Mouse (Mus musculus) stomach, embryonic 16.5 days (tissue): ENCODE data around the gene Vinac1. TPM values are rescaled to one million over a fixed set of nuclear protein-coding genes. Genes with fewer than 3 reads are reported as not detected.

ENCODE experiments used
- ATAC-seq: fragments of 200-750 bp; cut with Nextera tagmentation; 2 replicates; pipeline ENCODE4 v1.8.0; 2017; ENCODE audit warnings: moderate number of reproducible peaks, moderate TSS enrichment; ENCODE audit not compliant: insufficient read depth, low FRiP score
- H3K27ac ChIP-seq: fragments of 300-500 bp; sonication (generic); 2 replicates; pipeline ENCODE4 v1.5.1; 2014; ENCODE audit warnings: low read length
- H3K27me3 ChIP-seq: fragments of 300-500 bp; sonication (generic); 2 replicates; pipeline ENCODE4 v1.6.1; 2014; ENCODE audit warnings: low read length, control low read depth, mixed read lengths; ENCODE audit not compliant: control insufficient read depth, insufficient read depth
- H3K36me3 ChIP-seq: fragments of 300-500 bp; sonication (generic); 2 replicates; pipeline ENCODE4 v1.6.1; 2014; ENCODE audit warnings: low read length; ENCODE audit not compliant: control insufficient read depth, insufficient read depth
- H3K4me1 ChIP-seq: fragments of 300-500 bp; sonication (generic); 2 replicates; pipeline ENCODE4 v1.6.1; 2014; ENCODE audit warnings: low read length, control low read depth, mixed read lengths; ENCODE audit not compliant: control insufficient read depth, insufficient read depth
- H3K4me2 ChIP-seq: fragments of 300-500 bp; sonication (generic); 2 replicates; pipeline ENCODE4 v1.6.1; 2014; ENCODE audit warnings: low read depth, low read length, mixed read lengths
- H3K4me3 ChIP-seq: fragments of 300-500 bp; sonication (generic); replicated peaks from 2 replicates; pipeline ENCODE4 v1.5.1; 2014; ENCODE audit warnings: mild to moderate bottlenecking, low read length
- H3K9ac ChIP-seq: fragments of 300-500 bp; sonication (generic); 2 replicates; pipeline ENCODE4 v1.6.1; 2014; ENCODE audit warnings: low read length
- H3K9me3 ChIP-seq: fragments of 300-500 bp; sonication (generic); replicated peaks from 2 replicates; pipeline ENCODE4 v1.6.1; 2016; ENCODE audit warnings: low read length, control low read depth; ENCODE audit not compliant: control insufficient read depth
- WGBS: fragments of 180-500 bp; shearing (Covaris S2); extraction: QIAGEN DNeasy Blood & Tissue Kit; methylation state at CpG from one replicate; pipeline ENCODE4 v1.1.7; 2014; 5-methylcytosine and 5-hydroxymethylcytosine counted together
- polyA plus RNA-seq: library from polyadenylated mRNA; unstranded; fragments of >200 nt; fragmentation: Nextera tagmentation; extraction: Ambion mirVana; gene quantifications from 2 replicates; pipeline ENCODE4 v1.2.1, GENCODE M21; 2015

The Vinac1 gene
- 0.06 and 0.10 TPM in 2 replicates for polyA plus RNA-seq

- ATAC-seq: no peak
- H3K9me3 ChIP-seq: no peaks in the 10 kb centered on the region
- H3K27ac ChIP-seq: peak within 1 kb of the TSS; percentile 58; the same call in 1 of the 2 replicates
- no peak within 1 kb of the TSS for H3K4me2 ChIP-seq
- H3K9ac ChIP-seq: no peak within 1 kb of the TSS
- no peaks in the 10 kb centered on the region for H3K27me3 ChIP-seq
- H3K4me3 ChIP-seq: no peak within 1 kb of the TSS
- H3K4me1 ChIP-seq: peaks cover 8% of the 10 kb centered on the region; the same call in 1 of the 2 replicates
- H3K36me3 ChIP-seq: no peaks in the 10 kb centered on the region
- WGBS: 85% methylated on average over 8 of the region's 8 CpGs
Observed at GRCm38 (mm10) chr2:129047811-129048210, at the start of gene Vinac1. TSS of gene Vinac1 (minus strand) at chr2:129048172.

- 0 out of 2 replicates have a peak, but pooled peaks cover 7% of the 10 kb centered on the region for H3K36me3 ChIP-seq
- no peaks in the 10 kb centered on the region for H3K4me1 ChIP-seq
- WGBS: 85% methylated on average over 18 of the region's 18 CpGs
- no peak overlapping the region for H3K4me2 ChIP-seq
- no peak overlapping the region for H3K9ac ChIP-seq
- ATAC-seq: no peak; the same call in 1 of the 2 replicates
- no peaks in the 10 kb centered on the region for H3K27me3 ChIP-seq
- no peaks in the 10 kb centered on the region for H3K9me3 ChIP-seq
- H3K4me3 ChIP-seq: no peak overlapping the region
- H3K27ac ChIP-seq: no peak overlapping the region
Observed at GRCm38 (mm10) chr2:129093926-129094724, 46.2 kb upstream of the Vinac1 start.

- no peak overlapping the region for H3K4me2 ChIP-seq
- H3K27ac ChIP-seq: no peak overlapping the region
- 0 out of 2 replicates have a peak, but pooled peaks cover 7% of the 10 kb centered on the region for H3K36me3 ChIP-seq
- no peak overlapping the region for H3K4me3 ChIP-seq
- H3K4me1 ChIP-seq: no peaks in the 10 kb centered on the region
- no peak overlapping the region for H3K9ac ChIP-seq
- H3K9me3 ChIP-seq: no peaks in the 10 kb centered on the region
- WGBS: 90% methylated on average over 12 of the region's 12 CpGs
- ATAC-seq: no peak
- H3K27me3 ChIP-seq: no peaks in the 10 kb centered on the region
Observed at GRCm38 (mm10) chr2:129092810-129093209, 44.8 kb upstream of the Vinac1 start.

GRCm38 (mm10) chr2:129090370-129090769 is 42.4 kb upstream of the Vinac1 start:
- no peak overlapping the region for H3K4me2 ChIP-seq
- 75% methylated on average over 4 of the region's 4 CpGs for WGBS
- H3K4me1 ChIP-seq: no peaks in the 10 kb centered on the region
- H3K9ac ChIP-seq: no peak overlapping the region
- no peaks in the 10 kb centered on the region for H3K9me3 ChIP-seq
- H3K27me3 ChIP-seq: no peaks in the 10 kb centered on the region
- H3K27ac ChIP-seq: no peak overlapping the region
- H3K4me3 ChIP-seq: no peak overlapping the region
- H3K36me3 ChIP-seq: peaks cover 11% of the 10 kb centered on the region
- ATAC-seq: no peak

GRCm38 (mm10) chr2:129087520-129087919 is 39.5 kb upstream of the Vinac1 start:
- Histone ChIP-seq H3K4me1 (no peaks in the 10 kb centered on the region), H3K4me2 (no peak overlapping the region), H3K9me3 (no peaks in the 10 kb centered on the region), H3K36me3 (peaks cover 9% of the 10 kb centered on the region), H3K4me3 (no peak overlapping the region), H3K27ac (no peak overlapping the region), H3K9ac (no peak overlapping the region), H3K27me3 (no peaks in the 10 kb centered on the region)
- WGBS: 89% methylated on average over 1 of the region's 1 CpGs
- ATAC-seq: no peak

GRCm38 (mm10) chr2:129084959-129085358 is 37.0 kb upstream of the Vinac1 start:
- no peak overlapping the region for H3K9ac ChIP-seq
- H3K27ac ChIP-seq: no peak overlapping the region
- no peaks in the 10 kb centered on the region for H3K27me3 ChIP-seq
- no peaks in the 10 kb centered on the region for H3K4me1 ChIP-seq
- ATAC-seq: no peak
- no peak overlapping the region for H3K4me2 ChIP-seq
- H3K9me3 ChIP-seq: no peaks in the 10 kb centered on the region
- 58% methylated on average over 2 of the region's 2 CpGs for WGBS
- H3K36me3 ChIP-seq: peaks cover 9% of the 10 kb centered on the region
- no peak overlapping the region for H3K4me3 ChIP-seq

GRCm38 (mm10) chr2:129083514-129083913 is 35.5 kb upstream of the Vinac1 start:
- no peak overlapping the region for H3K4me2 ChIP-seq
- H3K4me3 ChIP-seq: no peak overlapping the region
- 91% methylated on average over 5 of the region's 5 CpGs for WGBS
- H3K36me3 ChIP-seq: peaks cover 10% of the 10 kb centered on the region
- no peaks in the 10 kb centered on the region for H3K27me3 ChIP-seq
- no peak overlapping the region for H3K9ac ChIP-seq
- no peak overlapping the region for H3K27ac ChIP-seq
- H3K9me3 ChIP-seq: no peaks in the 10 kb centered on the region
- H3K4me1 ChIP-seq: no peaks in the 10 kb centered on the region
- no peak for ATAC-seq

GRCm38 (mm10) chr2:129081097-129081496 is 33.1 kb upstream of the Vinac1 start:
- Histone ChIP-seq H3K4me1 (no peaks in the 10 kb centered on the region), H3K9ac (no peak overlapping the region), H3K27ac (no peak overlapping the region), H3K27me3 (no peaks in the 10 kb centered on the region), H3K4me2 (no peak overlapping the region), H3K36me3 (peaks cover 17% of the 10 kb centered on the region), H3K9me3 (no peaks in the 10 kb centered on the region), H3K4me3 (no peak overlapping the region)
- ATAC-seq: no peak
- WGBS: 65% methylated on average over 13 of the region's 13 CpGs

- Histone ChIP-seq H3K27ac (no peak overlapping the region), H3K9ac (no peak overlapping the region), H3K9me3 (no peaks in the 10 kb centered on the region), H3K27me3 (no peaks in the 10 kb centered on the region), H3K4me3 (no peak overlapping the region), H3K36me3 (peaks cover 8% of the 10 kb centered on the region; the same call in 1 of the 2 replicates), H3K4me2 (no peak overlapping the region), H3K4me1 (no peaks in the 10 kb centered on the region)
- 65% methylated on average over 2 of the region's 2 CpGs for WGBS
- ATAC-seq: no peak
Observed at GRCm38 (mm10) chr2:129079194-129079593, 31.2 kb upstream of the Vinac1 start.
